Mouse (Mus musculus): Measurements from ENCODE around the gene Tpo. TPM values are rescaled to one million over a fixed set of nuclear protein-coding genes. Genes with fewer than 3 reads are reported as not detected.

Gene Tpo
- total and polyA plus RNA-seq, 3 experiments, result not detected

DNA sequence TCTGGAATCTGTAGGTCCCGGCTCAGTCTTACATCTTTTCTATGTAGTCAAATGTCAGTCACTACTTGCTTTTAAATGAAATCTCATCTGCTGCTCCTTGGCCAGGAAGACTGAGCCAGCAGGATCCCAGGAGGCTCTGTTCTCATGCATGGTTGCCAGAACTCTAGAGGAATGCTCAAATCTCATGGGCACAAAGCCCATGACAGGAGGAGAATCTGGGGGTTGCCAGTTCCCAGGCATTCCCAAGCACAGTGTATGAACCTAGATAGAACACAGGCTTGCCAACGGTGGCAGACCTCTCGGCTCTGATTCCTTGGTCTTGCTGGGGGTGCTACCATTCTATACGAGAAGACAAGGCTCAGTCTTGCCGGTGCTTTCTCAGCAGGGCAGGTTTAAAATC, 40.3 kb downstream of the Tpo start:
- DNase-seq (ENCODE audit: low read depth, low spot score), result no peak
- TF ChIP-seq EP300 (IDR thresholded peaks at IDR 0.05; ENCODE audit: low read depth in 1 of 2, low read length in 2 of 2) (no peak), BHLHE40 (IDR thresholded peaks at IDR 0.05; ENCODE audit: borderline replicate concordance, low read depth, low read length) (no peak), UBTF (IDR thresholded peaks at IDR 0.05; ENCODE audit: borderline replicate concordance, insufficient read depth, low read depth, low read length) (no peak), CHD1 (IDR thresholded peaks at IDR 0.05; ENCODE audit: low read depth, low read length) (no peak), MAX (IDR thresholded peaks at IDR 0.05; ENCODE audit: low read length) (no peak), USF2 (IDR thresholded peaks at IDR 0.05; ENCODE audit: borderline replicate concordance in 1 of 2, insufficient read depth in 1 of 2, low read depth in 1 of 2, low read length in 2 of 2) (no peak), HCFC1 (IDR thresholded peaks at IDR 0.05; ENCODE audit: low read depth, low read length) (no peak)
- H3K27me3 ChIP-seq (ENCODE audit: control insufficient read depth in 1 of 2, insufficient read depth in 2 of 2, low read length in 2 of 2), result no peaks in the 10 kb centered on the region
- no peaks in the 10 kb centered on the region for H3K36me3 ChIP-seq (ENCODE audit: control insufficient read depth in 1 of 2, insufficient read depth in 2 of 2, low read length in 2 of 2)
- H3K4me3 ChIP-seq (ENCODE audit: control insufficient read depth in 1 of 2, insufficient read depth in 1 of 2, low read depth in 2 of 2, low read length in 2 of 2), result no peak overlapping the region
- H3K27ac ChIP-seq (ENCODE audit: control insufficient read depth, low read depth, low read length), result no peak overlapping the region
- no peaks in the 10 kb centered on the region for H3K4me1 ChIP-seq (ENCODE audit: control insufficient read depth in 1 of 2, insufficient read depth in 2 of 2, low read length in 2 of 2)
- no peaks in the 10 kb centered on the region for H3K9me3 ChIP-seq (replicated peaks; ENCODE audit: insufficient read depth, low read length)
- no peaks in the 10 kb centered on the region for H3K79me2 ChIP-seq (ENCODE audit: control insufficient read depth, insufficient read depth, low read length, poor library complexity)
- H3K9ac ChIP-seq (ENCODE audit: control insufficient read depth, low read depth, low read length, poor library complexity, severe bottlenecking), result no peak overlapping the region

DNA sequence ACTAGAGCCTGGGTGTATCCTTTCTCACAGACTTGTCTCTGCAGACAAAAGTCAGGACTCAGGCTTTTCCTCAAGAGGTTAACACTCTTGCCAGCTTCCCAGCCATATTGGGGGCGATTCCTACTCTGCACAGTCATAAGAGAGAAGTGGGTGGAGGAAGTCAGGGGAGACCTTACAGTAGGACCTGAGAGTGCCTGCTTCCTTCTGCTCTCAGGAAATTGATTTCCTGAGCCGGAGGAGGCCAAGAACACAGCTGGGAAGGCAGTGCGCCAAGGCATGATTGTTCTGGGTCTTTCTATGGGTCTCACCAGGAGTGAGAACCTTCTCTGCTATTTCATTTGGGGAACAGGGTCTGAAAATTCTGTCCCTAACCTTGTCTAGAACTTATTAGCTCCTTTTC, 48.5 kb downstream of the Tpo start:
- Histone ChIP-seq H3K36me3 (ENCODE audit: control insufficient read depth in 1 of 2, insufficient read depth in 2 of 2, low read length in 2 of 2) (no peaks in the 10 kb centered on the region), H3K79me2 (ENCODE audit: control insufficient read depth, insufficient read depth, low read length, poor library complexity) (no peaks in the 10 kb centered on the region), H3K4me1 (ENCODE audit: control insufficient read depth in 1 of 2, insufficient read depth in 2 of 2, low read length in 2 of 2) (no peaks in the 10 kb centered on the region), H3K9ac (ENCODE audit: control insufficient read depth, low read depth, low read length, poor library complexity, severe bottlenecking) (no peak overlapping the region), H3K4me3 (ENCODE audit: control insufficient read depth in 1 of 2, insufficient read depth in 1 of 2, low read depth in 2 of 2, low read length in 2 of 2) (no peak overlapping the region), H3K27ac (ENCODE audit: control insufficient read depth, low read depth, low read length) (no peak overlapping the region), H3K27me3 (ENCODE audit: control insufficient read depth in 1 of 2, insufficient read depth in 2 of 2, low read length in 2 of 2) (no peaks in the 10 kb centered on the region), H3K9me3 (replicated peaks; ENCODE audit: insufficient read depth, low read length) (no peaks in the 10 kb centered on the region)
- DNase-seq (ENCODE audit: low read depth, low spot score), result no peak
- TF ChIP-seq JUND (IDR thresholded peaks at IDR 0.05; ENCODE audit: low read depth, low read length) (no peak), ETS1 (IDR thresholded peaks at IDR 0.05; ENCODE audit: low read depth, low read length) (no peak), MYC (IDR thresholded peaks at IDR 0.05; ENCODE audit: low read depth, low read length) (no peak), NELFE (IDR thresholded peaks at IDR 0.05; ENCODE audit: low read depth, low read length) (no peak), MEF2A (IDR thresholded peaks at IDR 0.05; ENCODE audit: extremely low read depth, insufficient replicate concordance, low read depth, low read length, poor library complexity, severe bottlenecking) (no peak), UBTF (IDR thresholded peaks at IDR 0.05; ENCODE audit: borderline replicate concordance, insufficient read depth, low read depth, low read length) (no peak), GABPA (IDR thresholded peaks at IDR 0.05; ENCODE audit: low read depth, low read length) (no peak), CHD1 (IDR thresholded peaks at IDR 0.05; ENCODE audit: low read depth, low read length) (no peak), KAT2A (conservative IDR thresholded peaks at IDR 0.05; ENCODE audit: low read depth, low read length) (no peak)

DNA sequence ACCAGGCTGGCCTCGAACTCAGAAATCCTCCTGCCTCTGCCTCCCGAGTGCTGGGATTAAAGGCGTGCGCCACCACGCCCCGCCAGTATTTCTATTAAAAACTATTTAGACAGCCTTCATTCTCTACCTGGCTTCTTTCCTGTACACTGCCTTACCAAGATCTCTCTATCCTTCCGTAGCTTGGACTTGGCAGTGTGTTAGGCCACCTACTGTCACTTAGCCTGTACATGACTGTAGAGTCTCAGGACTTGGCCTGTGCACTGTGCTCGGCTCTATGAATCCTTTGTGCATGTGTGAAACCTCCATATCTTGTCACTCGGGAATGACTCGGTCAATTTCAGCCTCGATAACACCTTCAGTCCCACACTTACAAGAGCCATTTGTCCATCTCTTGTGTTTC, 55.4 kb downstream of the Tpo start:
- Histone ChIP-seq H3K27ac (ENCODE audit: control insufficient read depth, low read depth, low read length) (no peak overlapping the region), H3K27me3 (ENCODE audit: control insufficient read depth in 1 of 2, insufficient read depth in 2 of 2, low read length in 2 of 2) (no peaks in the 10 kb centered on the region), H3K4me1 (ENCODE audit: control insufficient read depth in 1 of 2, insufficient read depth in 2 of 2, low read length in 2 of 2) (no peaks in the 10 kb centered on the region), H3K9me3 (replicated peaks; ENCODE audit: insufficient read depth, low read length) (no peaks in the 10 kb centered on the region), H3K79me2 (ENCODE audit: control insufficient read depth, insufficient read depth, low read length, poor library complexity) (no peaks in the 10 kb centered on the region), H3K4me3 (ENCODE audit: control insufficient read depth in 1 of 2, insufficient read depth in 1 of 2, low read depth in 2 of 2, low read length in 2 of 2) (no peak overlapping the region), H3K9ac (ENCODE audit: control insufficient read depth, low read depth, low read length, poor library complexity, severe bottlenecking) (no peak overlapping the region), H3K36me3 (ENCODE audit: control insufficient read depth in 1 of 2, insufficient read depth in 2 of 2, low read length in 2 of 2) (no peaks in the 10 kb centered on the region)
- no peak for DNase-seq (ENCODE audit: low read depth, low spot score)
- TF ChIP-seq TBP (IDR thresholded peaks at IDR 0.05; ENCODE audit: low read depth, low read length) (no peak), SIN3A (IDR thresholded peaks at IDR 0.05; ENCODE audit: low read length) (no peak), ETS1 (IDR thresholded peaks at IDR 0.05; ENCODE audit: low read depth, low read length) (no peak), TAL1 (IDR thresholded peaks at IDR 0.05; ENCODE audit: low read length) (no peak), EP300 (IDR thresholded peaks at IDR 0.05; ENCODE audit: low read depth in 1 of 2, low read length in 2 of 2) (no peak), TCF12 (IDR thresholded peaks at IDR 0.05; ENCODE audit: low read depth, low read length) (no peak), MAX (IDR thresholded peaks at IDR 0.05; ENCODE audit: low read length) (no peak), SMC3 (IDR thresholded peaks at IDR 0.05; ENCODE audit: low read depth, low read length) (no peak), ZNF384 (IDR thresholded peaks at IDR 0.05; ENCODE audit: low read depth, low read length) (no peak), POLR2A (IDR thresholded peaks at IDR 0.05; ENCODE audit: control insufficient read depth in 1 of 2, insufficient read depth in 1 of 2, low read depth in 1 of 2, low read length in 2 of 2, poor library complexity in 1 of 2) (no peak), KAT2A (conservative IDR thresholded peaks at IDR 0.05; ENCODE audit: low read depth, low read length) (no peak), JUND (IDR thresholded peaks at IDR 0.05; ENCODE audit: low read depth, low read length) (no peak), MYC (IDR thresholded peaks at IDR 0.05; ENCODE audit: low read depth, low read length) (no peak), POLR2AphosphoS5 (IDR thresholded peaks at IDR 0.05; ENCODE audit: borderline replicate concordance, low read depth, low read length) (no peak), MAZ (IDR thresholded peaks at IDR 0.05; ENCODE audit: low read depth, low read length) (no peak), CHD2 (IDR thresholded peaks at IDR 0.05; ENCODE audit: low read length) (no peak), ELF1 (IDR thresholded peaks at IDR 0.05; ENCODE audit: low read depth, low read length) (no peak)
